Mouse (Mus musculus) layer of hippocampus, postnatal 25 days (tissue): Measurements from ENCODE around the gene Slc35c1. TPM values are rescaled to one million over a fixed set of nuclear protein-coding genes. Genes with fewer than 3 reads are reported as not detected.

Experiments
- DNase-seq, 2 experiments: peaks; one replicate each; pipeline ENCODE4 v3.0.0; 2022; ENCODE audit warnings: mixed read lengths in 2 of 2, low spot score in 1 of 2; ENCODE audit errors: extremely low spot score in 1 of 2
- total RNA-seq, 2 experiments: library from RNA; stranded (reverse); gene quantifications; 2 replicates each; pipeline ENCODE4 v1.2.3; 2021

Slc35c1 gene
- total RNA-seq, 2 experiments from 2014 or later, result 15.1 to 18.1 TPM

DNA sequence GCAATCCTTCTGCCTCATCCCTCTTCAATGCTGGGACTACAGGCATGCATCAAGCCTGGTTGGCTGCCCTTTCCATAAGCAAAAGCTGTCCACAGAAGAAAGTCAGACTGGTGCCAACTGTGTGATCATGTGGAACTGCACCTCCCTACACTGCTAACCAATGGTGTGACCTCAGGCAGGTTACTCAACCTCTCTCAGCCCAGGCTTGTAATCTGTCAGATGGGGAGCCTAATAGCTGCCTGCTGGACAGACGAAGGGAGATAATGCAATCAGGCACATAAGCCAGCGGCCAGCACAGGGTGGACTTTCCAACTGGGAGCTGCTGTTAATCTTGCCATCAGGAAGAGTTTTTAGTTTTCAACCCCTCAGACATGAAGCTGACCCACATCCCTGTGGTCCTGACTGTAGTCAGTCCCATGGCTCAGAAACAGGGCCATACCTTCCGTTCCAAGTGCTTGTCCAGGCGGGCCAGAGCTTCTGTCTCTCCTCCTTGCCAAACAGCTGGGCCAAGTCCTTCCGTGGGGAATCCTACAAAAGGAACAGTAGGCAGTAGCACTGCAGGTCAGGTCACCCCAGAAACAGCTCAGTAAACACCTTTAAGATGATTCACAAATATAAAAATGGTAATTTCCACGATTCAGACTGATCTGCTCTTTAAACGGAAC is 38.5 kb downstream of the Slc35c1 start:
- no peak for DNase-seq

DNA sequence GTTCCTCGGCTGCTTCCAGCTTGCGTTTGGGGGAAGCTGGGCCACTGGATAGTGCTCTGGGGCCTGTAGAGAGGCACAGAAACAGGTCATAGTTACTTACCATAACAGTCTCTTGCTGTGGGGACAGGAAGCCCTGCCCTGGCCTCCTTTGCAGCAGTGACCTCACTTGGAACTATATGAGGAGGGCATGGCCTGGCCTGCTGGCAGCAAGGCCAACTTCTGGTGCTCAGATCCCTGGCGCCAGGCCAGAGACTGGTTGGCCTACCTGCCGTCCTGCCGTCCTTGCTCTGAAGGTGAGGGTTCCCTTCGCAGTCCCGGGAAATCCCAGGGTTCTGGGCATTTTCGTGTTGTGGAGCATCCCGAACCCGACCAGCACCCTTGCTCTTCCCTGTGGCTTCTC is 48.6 kb downstream of the Slc35c1 start:
- DNase-seq, result no peak

DNA sequence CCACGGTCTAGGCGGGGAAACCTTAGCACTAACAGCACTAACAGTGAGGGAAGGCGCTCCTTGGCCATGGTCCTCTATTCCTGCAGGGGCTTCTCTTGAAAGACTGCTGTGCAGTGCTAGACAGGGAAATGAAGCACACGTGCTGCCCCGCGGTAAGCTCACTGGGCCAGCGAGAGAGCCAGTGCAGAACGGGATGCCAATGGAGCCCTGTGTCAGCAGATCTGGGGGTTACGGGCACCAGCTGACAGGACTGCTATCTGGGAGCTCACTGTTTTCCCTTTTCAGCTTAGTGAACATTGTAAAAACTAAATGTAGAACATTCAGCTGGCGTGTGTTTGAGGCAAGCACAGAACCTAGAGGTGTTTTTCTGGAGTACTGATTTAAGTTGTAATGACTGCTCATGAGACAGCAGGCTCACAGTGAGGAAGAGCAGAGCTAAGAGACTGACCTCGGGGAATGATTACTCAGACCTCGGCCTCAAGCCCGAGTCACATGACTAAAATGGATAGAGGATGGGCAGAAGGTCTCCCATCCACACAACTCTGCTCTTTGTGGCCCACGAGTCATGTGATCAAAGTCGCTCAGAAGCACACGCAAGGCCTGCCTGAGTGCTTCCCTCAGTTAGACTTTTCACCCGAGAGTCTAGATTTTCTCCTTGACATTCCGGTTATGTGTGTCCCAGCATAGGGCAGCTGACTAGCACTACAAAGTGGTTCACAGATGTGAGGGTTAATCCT is 51.9 kb downstream of the Slc35c1 start:
- no peak for DNase-seq

DNA sequence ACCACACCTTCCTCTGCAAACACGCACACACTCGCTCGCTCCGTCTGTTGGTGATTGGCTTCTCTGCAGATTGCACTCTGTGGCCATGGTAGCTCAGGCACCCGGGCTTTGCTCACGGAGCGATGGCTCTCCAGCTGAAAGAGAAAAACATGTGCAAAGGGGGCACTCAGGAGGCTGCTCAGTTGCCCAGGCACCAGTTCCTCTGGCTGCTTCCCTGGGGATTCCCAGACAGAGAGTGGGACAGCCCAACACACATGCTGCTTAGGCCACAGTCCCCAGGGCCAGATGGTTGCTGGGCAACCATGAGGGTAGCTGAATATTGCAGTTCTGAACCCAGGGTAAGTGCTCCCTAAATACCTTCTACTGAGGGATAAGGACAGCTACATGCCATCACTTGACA is 54.7 kb downstream of the Slc35c1 start:
- no peak for DNase-seq

DNA sequence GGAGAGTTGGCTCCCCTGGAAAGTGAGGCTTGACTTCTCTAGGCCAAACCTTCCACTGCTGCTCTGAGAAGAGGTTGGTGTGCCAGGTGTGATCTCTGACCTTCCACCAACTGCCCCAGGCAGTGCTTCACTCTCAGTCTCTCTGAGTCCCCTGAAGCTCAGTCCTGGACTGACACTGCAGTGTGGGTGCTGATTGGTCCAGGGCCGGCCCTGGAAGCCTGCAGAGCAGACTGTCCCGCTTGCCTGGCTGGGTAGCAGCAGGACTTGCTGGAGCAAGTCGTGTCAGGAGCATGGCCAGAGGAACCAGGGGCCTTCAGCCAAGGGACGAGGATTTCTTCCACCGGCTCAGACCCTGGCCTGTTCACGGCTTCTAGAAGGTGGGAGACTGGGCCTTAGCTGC is 55.6 kb downstream of the Slc35c1 start:
- DNase-seq, result no peak

DNA sequence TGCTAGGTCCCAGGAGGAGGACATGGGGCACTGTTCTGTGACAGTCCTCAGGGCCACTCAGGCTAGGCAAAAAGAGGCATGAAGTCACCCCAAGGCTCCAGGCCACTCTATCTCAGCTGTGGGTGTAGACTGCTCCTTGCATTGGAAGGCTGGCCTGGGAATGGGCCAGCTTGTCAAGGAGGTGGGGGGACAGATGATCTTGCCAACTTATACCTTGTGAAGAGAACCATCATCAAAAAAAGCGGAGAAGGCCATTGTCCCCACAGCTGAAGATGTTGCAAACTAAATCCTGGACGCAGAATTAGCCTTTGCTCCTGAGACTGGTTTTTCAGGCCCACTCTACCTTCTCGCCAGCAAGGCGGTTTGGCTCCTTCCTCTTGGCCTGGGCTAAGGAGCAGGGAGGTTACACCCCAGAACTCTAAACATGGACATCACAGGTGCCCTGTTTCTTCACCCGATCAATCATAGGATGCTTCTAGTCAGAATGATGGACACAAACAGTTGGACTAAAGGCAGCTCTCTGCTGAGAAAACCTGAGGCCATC is 56.5 kb downstream of the Slc35c1 start:
- DNase-seq, result no peak

Other genes with a start within 250 kb of the Slc35c1 start
- 10 to 100 TPM; 31.7 to 35.5 TPM for gene Pex16, start 85.9 kb downstream of the Slc35c1 start, total RNA-seq
- gene Large2, start 85.7 kb downstream of the Slc35c1 start, total RNA-seq, result under 1 TPM; 0.34 to 0.96 TPM
- 1 to 10 TPM; 3.6 to 4.7 TPM for gene 1700029I15Rik, start 78.0 kb downstream of the Slc35c1 start, total RNA-seq
- gene Mapk8ip1, start 59.3 kb downstream of the Slc35c1 start, total RNA-seq, result 100 to 1,000 TPM; 339 to 369 TPM
- gene Cry2, start 26.5 kb downstream of the Slc35c1 start, total RNA-seq, result 100 to 1,000 TPM in 1 of 2 experiments, 10 to 100 TPM in 1; 85.6 to 106 TPM
- 100 to 1,000 TPM; 268 to 280 TPM for gene Chst1, start 139.2 kb upstream of the Slc35c1 start, total RNA-seq